Mouse (Mus musculus) heart, postnatal 10 days (tissue): Measurements from ENCODE around the gene Ablim1. TPM values are rescaled to one million over a fixed set of nuclear protein-coding genes. Genes with fewer than 3 reads are reported as not detected.

ENCODE experiments used
- DNase-seq, 2 experiments: peaks; one replicate each; pipeline ENCODE4 v3.0.0; 2021
- intact Hi-C: fragments of 180-260 bp; cut with DNase I; formaldehyde crosslinking; loops from one replicate; pipeline ENCODE4 v1.15.1; 2025
- total RNA-seq, 2 experiments: library from RNA; stranded (reverse); gene quantifications; 2 replicates each; pipeline ENCODE4 v1.2.3; 2021

Ablim1 gene
- total RNA-seq, 2 experiments from 2014 or later = 397 to 585 TPM

DNA sequence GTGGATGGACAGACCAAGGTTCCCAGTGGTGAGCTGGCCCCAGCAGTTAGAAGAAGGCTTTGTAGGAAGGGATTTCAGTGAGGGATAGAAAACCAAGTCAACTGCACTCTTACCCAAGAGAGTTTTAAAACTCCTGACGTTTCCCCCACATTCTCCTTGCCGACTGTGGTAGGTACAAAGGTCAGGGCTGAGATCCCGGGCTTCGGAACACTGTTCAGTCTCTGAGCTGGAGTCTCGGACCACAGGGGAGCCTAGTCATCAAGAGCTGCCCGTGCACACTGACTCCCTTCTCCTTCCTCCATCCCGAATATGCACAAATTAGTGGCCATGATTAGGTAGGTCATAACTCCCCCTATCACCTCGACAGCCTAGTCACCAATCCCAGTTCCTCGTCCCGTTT lies 1.5 kb downstream of the Ablim1 start:
- intact Hi-C loops = loop anchor here (5.0 kb wide), 1 partner anchor 116 kb away; no protein-coding TSS in a partner anchor
- no peak for DNase-seq

DNA sequence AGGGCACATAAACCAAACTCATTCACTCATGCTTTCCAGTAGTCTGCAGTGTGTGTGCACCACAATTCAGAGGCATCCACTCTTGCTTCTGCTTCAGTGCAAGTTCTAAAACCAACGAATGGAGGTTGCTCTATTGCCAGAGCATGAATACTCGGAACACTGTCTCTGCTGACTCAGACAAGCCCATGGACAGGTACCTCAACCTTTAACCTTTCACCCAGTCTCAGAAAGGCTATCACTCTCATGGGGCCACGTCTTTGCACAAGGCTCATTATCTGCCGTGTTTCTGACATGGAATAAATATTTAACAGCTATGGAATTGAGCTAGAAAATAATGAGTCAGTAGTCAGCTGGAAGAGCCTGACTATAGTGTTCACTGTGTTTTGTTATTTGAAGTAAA lies 4.7 kb downstream of the Ablim1 start:
- intact Hi-C loops = loop anchor here (5.0 kb wide), 1 partner anchor 113 kb away; no protein-coding TSS in a partner anchor

DNA sequence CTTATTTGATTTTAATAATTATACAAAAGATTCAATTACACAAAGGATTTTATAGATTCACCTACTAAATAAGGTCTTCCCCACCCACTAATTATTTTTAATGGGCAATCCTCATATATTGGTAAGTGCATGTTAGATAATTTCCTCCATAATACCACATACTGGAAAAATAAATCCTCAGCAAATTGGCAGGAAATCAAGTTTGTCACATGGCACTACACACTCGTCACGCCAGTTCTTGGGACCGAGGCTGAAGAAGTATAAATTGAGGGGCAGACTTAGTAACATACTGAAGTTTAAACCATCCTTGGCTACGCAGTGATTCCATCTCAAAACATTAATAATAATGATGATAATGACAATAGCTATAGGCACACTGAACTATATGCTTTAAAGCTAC lies 8.1 kb downstream of the Ablim1 start:
- intact Hi-C loops = no loop called here

More for the DNA sequence above, 4.7 kb downstream of the Ablim1 start:
- no peak for DNase-seq

GRCm38 (mm10) chr19:57305972-57306371 lies 8.7 kb downstream of the Ablim1 start:
- DNase-seq = peak in 1 of 2 experiments; percentile 44
- intact Hi-C loops = no loop called here

More for the DNA sequence above, 8.1 kb downstream of the Ablim1 start:
- no peak for DNase-seq

DNA sequence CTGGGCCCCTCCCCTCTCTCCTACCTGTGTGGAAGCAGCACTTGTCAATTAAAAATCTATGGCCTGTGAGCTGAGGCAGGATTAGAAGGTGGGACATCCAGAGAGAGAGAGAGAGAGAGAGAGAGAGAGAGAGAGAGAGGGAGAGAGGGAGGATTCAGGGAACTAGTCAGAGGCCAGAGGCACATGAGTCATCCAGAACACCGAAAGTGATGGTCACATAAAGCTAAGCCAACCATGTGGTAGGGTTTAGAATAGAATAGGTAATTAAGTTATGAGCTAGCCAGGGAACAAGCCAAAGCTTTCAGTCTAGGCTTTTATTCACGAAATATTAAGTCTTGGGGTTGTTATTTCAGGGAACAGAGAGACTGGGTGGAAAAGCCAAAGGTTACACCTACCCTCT lies 10.1 kb downstream of the Ablim1 start:
- intact Hi-C loops = no loop called here
- no peak for DNase-seq

DNA sequence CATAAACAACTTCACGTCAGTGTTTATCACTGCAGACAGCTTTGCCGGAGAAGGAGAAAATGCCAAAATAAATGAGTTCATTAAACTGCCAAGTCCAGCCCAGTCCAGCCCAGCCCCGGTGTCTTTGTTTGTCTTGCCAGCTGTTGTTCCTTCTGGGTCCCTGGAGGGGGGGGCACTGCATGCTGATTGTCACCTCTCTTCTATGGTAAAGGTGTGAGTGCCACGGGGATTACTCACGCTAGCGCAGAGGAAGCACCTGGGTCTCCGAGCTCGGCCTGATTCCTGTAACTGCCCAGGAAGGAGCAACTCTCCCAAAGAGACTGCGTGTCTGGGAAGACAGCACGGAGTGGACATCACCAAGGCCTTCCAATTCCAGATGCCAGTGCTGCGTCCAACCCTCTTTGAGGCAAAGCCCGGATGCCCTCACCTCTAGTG lies 12.7 kb downstream of the Ablim1 start:
- peak in 1 of 2 experiments; percentile 51 for DNase-seq
- intact Hi-C loops = no loop called here

- no peak for DNase-seq
- intact Hi-C loops = no loop called here
Measured at GRCm38 (mm10) chr19:57298006-57298405, 16.7 kb downstream of the Ablim1 start.

DNA sequence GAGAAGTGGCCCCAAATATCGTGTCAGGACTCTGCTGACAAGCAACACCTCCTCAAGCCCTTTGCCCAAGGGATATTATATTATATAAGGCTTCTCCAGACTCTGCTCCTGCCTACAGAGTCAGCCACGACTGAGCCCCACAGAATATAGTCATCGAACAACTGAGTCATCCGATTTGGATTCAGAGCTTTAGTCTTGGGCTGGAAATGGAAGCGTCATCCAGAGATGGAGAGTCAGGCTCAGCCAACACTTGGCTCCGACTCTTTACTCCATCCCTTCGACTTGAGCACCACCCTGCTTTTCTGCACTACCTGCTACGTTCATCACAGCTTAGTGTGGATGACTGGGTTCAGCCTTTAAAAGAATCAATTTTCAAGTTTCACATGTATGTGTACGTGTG lies 17.3 kb downstream of the Ablim1 start:
- no peak for DNase-seq
- intact Hi-C loops = no loop called here

DNA sequence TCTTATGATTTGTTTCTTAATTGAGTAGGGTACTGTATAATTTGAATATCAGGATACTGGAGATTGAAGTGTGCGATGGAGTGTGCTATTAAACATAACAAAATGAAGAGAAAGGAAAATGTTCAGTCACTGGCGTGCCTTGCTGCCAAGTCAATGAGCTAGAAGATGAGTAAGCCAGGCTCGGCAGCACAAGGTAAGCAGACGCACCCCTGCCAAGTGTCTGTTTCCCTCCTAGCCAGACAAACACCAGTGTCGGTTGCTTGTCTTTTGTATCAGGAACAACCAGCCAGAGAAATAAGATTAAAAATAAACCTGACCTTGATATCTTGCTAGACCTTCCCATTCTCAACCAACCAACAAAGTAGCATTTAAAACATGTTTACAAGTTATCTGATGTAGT lies 18.2 kb downstream of the Ablim1 start:
- intact Hi-C loops = no loop called here
- DNase-seq = peak in 1 of 2 experiments; percentile 40

- no peak for DNase-seq
- intact Hi-C loops = no loop called here
Measured at GRCm38 (mm10) chr19:57295521-57295920, 19.2 kb downstream of the Ablim1 start.

GRCm38 (mm10) chr19:57294356-57294755 lies 20.4 kb downstream of the Ablim1 start:
- intact Hi-C loops = no loop called here
- DNase-seq = peak in 1 of 2 experiments; percentile 36

- peak; percentile 77 to 79 for DNase-seq
- intact Hi-C loops = no loop called here
Measured at GRCm38 (mm10) chr19:57293737-57294136, 21.0 kb downstream of the Ablim1 start.

DNA sequence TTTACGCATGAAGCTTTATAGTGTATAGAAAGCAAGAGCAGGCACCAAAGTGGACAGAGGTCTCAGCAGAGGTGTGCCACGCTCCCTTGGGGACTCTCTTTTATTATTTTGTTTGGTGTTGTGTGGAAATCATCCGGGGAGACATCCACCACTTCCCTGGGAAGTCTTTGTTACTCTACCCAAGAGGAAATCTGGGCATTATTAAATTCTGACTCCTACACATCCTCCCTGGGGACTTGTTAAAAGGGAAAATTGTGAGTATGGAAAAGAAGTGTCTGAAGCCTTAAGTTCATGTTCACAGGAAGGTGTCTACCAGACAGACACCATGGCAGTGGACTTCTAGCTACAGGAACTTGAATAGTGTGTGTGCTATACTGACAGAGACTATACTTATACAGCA lies 31.4 kb downstream of the Ablim1 start:
- no peak for DNase-seq
- intact Hi-C loops = no loop called here

- intact Hi-C loops = no loop called here
Measured at GRCm38 (mm10) chr19:57282642-57283041, 32.1 kb downstream of the Ablim1 start.

GRCm38 (mm10) chr19:57279666-57280065 lies 35.1 kb downstream of the Ablim1 start:
- intact Hi-C loops = no loop called here
- DNase-seq = no peak

More at GRCm38 (mm10) chr19:57282642-57283041, 32.1 kb downstream of the Ablim1 start:
- DNase-seq = no peak

GRCm38 (mm10) chr19:57278263-57278662 lies 36.5 kb downstream of the Ablim1 start:
- intact Hi-C loops = no loop called here
- no peak for DNase-seq

GRCm38 (mm10) chr19:57277010-57277409 lies 37.7 kb downstream of the Ablim1 start:
- DNase-seq = no peak
- intact Hi-C loops = no loop called here

DNA sequence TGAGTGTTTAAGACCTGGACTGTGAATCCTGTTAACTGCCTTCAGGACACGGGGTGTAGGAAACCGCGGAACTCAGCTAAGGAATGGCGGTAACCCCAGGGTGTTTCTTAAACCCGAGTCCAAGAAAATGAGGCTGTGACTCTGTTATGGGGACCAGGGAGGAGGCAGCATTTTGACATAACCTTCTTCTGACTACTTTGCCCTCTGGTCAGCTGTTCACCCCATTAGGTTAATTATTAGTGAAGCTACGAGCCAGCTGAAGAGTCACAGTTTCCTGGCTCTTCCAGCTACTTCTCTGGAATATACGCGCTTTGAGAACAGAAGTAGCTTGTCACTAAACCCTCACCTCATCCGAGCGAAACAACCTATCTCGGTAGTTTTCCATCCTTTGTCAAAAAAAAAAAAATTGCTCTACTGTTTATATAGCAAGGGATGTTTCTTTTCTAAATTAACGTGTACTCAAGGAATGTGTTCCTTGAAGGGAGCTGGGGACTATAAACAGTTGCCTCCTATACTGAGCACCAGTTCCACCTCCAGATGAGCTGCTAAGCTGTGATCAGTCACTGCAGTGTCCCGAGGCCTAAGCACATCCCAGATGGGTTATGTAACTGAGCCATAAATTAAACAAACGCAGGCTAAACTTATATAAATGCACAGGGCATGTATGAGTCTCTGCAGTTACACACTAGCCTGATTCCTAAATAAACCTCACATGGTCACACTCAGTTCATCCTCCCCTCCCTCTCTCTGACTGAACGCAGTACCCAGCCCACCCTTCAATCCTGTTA lies 39.4 kb downstream of the Ablim1 start:
- no peak for DNase-seq

GRCm38 (mm10) chr19:57274717-57275116 lies 40.0 kb downstream of the Ablim1 start:
- intact Hi-C loops = no loop called here
- no peak for DNase-seq

More for the DNA sequence above, 39.4 kb downstream of the Ablim1 start:
- intact Hi-C loops = no loop called here

DNA sequence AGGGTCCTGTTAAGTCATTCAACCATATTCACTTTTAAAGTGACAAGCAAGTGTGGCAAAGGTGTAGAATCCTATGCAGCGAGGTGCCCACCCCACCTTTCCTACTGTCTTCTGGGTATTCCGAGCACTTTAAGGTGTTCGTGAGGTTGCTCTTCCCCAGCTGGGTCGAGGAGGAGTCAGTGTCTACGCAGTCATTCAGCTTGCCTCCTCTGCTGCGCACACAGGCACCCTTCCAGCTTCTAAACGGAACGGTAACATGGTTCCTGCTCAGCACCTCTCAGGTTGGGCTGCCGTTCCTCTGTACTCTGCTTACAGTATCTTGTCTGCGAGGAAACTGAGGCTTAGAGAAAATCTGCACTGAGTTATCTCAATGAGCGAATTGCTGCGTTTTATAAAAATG lies 40.4 kb downstream of the Ablim1 start:
- intact Hi-C loops = no loop called here
- no peak for DNase-seq

DNA sequence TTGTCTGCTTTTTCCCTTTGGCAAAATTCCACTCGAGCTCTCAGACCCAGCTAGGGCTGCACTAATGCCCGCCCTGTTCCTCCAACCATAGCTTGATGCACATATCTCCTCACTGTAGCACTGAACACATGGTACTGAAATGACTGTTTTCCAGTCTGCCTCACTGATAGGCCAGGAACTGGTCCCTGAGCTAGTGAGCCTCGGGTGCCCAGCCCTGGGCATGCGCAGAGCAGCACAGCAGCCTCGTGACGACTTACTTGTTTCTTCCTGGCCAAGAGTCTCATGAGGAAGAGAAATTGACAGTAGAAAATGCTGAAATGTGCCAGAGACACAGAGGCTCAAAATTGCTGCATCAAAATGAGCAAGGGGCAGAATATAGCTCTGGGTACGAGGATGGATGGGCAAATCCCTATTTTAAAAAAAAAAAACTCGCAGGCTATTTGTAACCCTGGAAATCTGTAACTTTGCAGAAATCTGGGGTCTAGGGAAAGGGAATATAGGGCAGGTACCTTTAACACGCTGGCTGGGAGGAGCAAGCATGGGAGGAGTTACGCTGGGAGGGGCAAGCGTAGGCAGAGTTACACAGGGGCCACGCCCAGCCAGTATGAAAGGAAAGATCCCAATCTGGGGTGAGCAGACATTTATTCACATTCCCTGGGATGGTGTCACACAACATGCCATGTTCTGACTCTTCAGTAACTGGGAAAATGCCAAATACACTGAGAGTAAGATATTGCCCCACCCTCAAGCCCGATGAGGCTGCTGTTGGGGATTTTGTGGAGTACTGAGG lies 41.7 kb downstream of the Ablim1 start:
- DNase-seq = peak; percentile 76 to 78
- intact Hi-C loops = loop anchor here (2.0 kb wide), 1 partner anchor 42 kb away; the partner anchor contains the start of gene Ablim1
